Mouse (Mus musculus) urinary bladder, postnatal 4 days (tissue): ENCODE results near the gene Ctnnd2.

Experiments
- DNase-seq, 2 experiments: peaks; one replicate each; pipeline ENCODE4 v3.0.0; 2021 to 2022; ENCODE audit warnings: low spot score in 2 of 2

The Ctnnd2 gene

GRCm38 (mm10) chr15:30240881-30241280, 68.5 kb downstream of the Ctnnd2 start:
- DNase-seq: no peak

GRCm38 (mm10) chr15:30268822-30269221, 96.4 kb downstream of the Ctnnd2 start:
- DNase-seq: no peak

GRCm38 (mm10) chr15:30271141-30271572, 98.8 kb downstream of the Ctnnd2 start:
- DNase-seq: no peak

GRCm38 (mm10) chr15:30272326-30272725, 99.9 kb downstream of the Ctnnd2 start:
- no peak for DNase-seq

- no peak for DNase-seq
These were observed 103.3 kb downstream of the Ctnnd2 start for GRCm38 (mm10) chr15:30275721-30276120.

- DNase-seq: no peak
These were observed 104.3 kb downstream of the Ctnnd2 start for GRCm38 (mm10) chr15:30276691-30277090.

GRCm38 (mm10) chr15:30278610-30279009, 106.2 kb downstream of the Ctnnd2 start:
- no peak for DNase-seq

- DNase-seq: no peak
These were observed 113.3 kb downstream of the Ctnnd2 start for GRCm38 (mm10) chr15:30285572-30286244.

- no peak for DNase-seq
These were observed 113.9 kb downstream of the Ctnnd2 start for GRCm38 (mm10) chr15:30286245-30286642.

GRCm38 (mm10) chr15:30302824-30303223, 130.4 kb downstream of the Ctnnd2 start:
- DNase-seq: no peak

- DNase-seq: no peak
These were observed 134.0 kb downstream of the Ctnnd2 start for GRCm38 (mm10) chr15:30306437-30306836.

- DNase-seq: no peak
These were observed 150.2 kb downstream of the Ctnnd2 start for GRCm38 (mm10) chr15:30322543-30322942.

- DNase-seq: no peak
These were observed 161.2 kb downstream of the Ctnnd2 start for GRCm38 (mm10) chr15:30333336-30334310.

GRCm38 (mm10) chr15:30338585-30339197, 166.3 kb downstream of the Ctnnd2 start:
- DNase-seq: no peak

GRCm38 (mm10) chr15:30345754-30346153, 173.4 kb downstream of the Ctnnd2 start:
- DNase-seq: no peak

- no peak for DNase-seq
These were observed 192.1 kb downstream of the Ctnnd2 start for GRCm38 (mm10) chr15:30364491-30364890.

- DNase-seq: no peak
These were observed 197.6 kb downstream of the Ctnnd2 start for GRCm38 (mm10) chr15:30369997-30370396.

GRCm38 (mm10) chr15:30371151-30371550, 198.8 kb downstream of the Ctnnd2 start:
- DNase-seq: no peak

GRCm38 (mm10) chr15:30373654-30374215, 201.3 kb downstream of the Ctnnd2 start:
- DNase-seq: no peak

- no peak for DNase-seq
These were observed 202.5 kb downstream of the Ctnnd2 start for GRCm38 (mm10) chr15:30374907-30375306.

- DNase-seq: no peak
These were observed 210.9 kb downstream of the Ctnnd2 start for GRCm38 (mm10) chr15:30383075-30383842.
